Mouse (Mus musculus) embryonic fibroblast, embryonic 13.5 days (primary cell): ENCODE measurements around the gene Hdac7.

ENCODE experiments used
- CTCF ChIP-seq: IDR thresholded peaks from 2 replicates; pipeline ENCODE4 v1.5.1; 2011; ENCODE audit warnings: mild to moderate bottlenecking, control low read depth, low read length, moderate library complexity, borderline replicate concordance; ENCODE audit not compliant: insufficient read depth
- POLR2A ChIP-seq: IDR thresholded peaks from 2 replicates; pipeline ENCODE4 v1.6.1; 2011; ENCODE audit warnings: low read depth, mild to moderate bottlenecking, control low read depth, low read length, moderate library complexity

- TF ChIP-seq CTCF, result no peak
- no peak for TF ChIP-seq POLR2A
These were observed 30.7 kb downstream of the Hdac7 start for GRCm38 (mm10) chr15:97813452-97814204.
